Mouse (Mus musculus) adipocyte (in vitro differentiated cells): ENCODE measurements around the gene Ninj1.

Experiments used
- DNase-seq: peaks from one replicate; pipeline ENCODE4 v3.0.0-alpha.2; 2016; ENCODE audit warnings: low spot score

The Ninj1 gene

DNA sequence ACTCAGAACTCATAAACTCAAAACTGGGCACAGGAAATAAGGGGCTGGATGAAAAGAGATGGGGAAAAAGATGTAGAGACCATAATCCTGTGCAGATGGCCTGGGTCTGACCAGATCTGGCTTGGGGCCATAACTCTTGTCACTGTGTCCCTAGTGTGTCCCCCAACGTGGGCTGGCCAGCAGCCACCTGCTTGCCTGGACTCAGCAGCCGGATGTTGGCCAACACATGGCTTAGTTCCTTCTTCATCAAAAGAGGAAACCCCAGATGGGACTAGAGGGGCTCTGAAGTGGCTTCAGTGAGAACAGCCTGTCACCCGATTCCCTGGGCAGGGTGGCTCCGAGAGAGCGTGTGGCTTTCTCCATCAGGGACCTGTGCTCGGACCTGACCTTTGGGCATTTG is 9.5 kb downstream of the Ninj1 start:
- DNase-seq: no peak

DNA sequence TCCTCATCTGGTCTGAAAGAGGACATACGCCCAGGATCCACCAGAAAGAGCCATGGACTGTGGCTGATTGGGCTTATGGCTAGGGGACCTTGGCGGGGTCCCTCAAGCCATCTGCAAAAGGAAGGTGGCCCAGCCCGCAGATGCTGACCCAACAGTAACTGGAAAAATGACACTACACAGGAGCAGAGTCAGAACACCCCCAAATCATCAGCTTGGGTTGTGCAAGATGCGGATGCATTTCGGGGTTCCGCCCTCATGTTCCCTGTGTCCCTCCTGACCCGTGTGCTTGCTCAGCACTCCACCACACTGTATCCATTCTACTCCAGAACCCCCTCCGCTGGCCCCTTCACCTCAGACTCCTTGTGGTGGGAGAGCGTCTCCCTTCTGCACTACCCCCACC is 11.4 kb downstream of the Ninj1 start:
- DNase-seq: no peak

DNA sequence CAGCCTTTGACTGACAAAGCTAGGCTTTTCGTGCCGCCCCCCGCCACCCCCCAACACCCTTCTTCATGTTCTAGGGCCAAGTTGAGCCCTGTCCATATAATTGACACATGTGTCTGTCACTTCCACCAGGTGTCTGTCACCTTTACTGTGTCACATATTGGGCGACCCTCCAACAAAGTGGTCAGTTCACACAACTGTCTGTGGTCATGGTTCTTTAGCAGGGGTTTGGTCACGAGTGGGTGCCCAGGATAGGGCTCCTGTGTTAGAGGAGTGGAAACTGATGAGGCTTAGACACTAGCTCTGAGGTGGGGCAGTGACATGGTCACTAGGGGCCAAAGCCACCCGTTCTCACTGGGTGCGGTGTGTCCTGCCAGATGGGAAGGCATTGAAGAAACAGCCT is 12.6 kb downstream of the Ninj1 start:
- DNase-seq: no peak

DNA sequence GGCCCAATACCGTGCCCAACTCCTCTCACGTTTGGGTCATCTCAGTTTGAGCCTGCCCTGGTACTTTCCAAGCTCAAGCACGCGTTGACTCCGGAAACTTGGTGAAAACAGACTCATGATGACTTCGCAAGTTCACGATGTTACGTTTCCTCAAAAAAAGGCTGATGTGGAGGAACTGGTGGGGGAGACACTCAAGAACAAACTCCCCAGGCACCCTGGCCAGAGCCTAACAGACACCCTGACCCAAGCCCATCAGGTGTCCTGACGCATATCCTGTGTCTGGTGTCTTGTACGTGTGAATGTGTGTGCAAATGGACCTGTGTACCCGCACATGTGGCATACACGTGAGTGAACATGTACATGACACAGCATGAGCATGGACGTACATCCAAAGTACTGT is 13.4 kb downstream of the Ninj1 start:
- DNase-seq: no peak

DNA sequence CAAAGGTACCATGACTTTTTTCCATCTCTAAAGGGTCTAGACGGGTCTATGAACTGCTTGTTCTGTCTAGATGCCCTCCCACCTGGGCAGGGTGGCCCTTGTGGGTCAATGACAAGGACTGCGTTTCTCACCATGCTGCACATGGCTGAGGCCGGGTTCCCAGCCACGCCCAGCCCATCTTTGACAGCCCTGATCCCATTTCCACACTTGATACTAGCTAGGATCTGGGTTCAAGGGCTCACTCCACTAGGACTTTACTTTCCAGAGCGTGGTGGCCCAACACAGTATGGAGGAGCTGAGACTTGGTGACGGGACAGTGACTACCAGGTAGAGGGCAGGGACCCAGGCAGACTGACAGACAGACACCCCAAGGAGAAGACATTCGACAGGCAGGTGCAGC is 15.3 kb downstream of the Ninj1 start:
- DNase-seq: no peak

DNA sequence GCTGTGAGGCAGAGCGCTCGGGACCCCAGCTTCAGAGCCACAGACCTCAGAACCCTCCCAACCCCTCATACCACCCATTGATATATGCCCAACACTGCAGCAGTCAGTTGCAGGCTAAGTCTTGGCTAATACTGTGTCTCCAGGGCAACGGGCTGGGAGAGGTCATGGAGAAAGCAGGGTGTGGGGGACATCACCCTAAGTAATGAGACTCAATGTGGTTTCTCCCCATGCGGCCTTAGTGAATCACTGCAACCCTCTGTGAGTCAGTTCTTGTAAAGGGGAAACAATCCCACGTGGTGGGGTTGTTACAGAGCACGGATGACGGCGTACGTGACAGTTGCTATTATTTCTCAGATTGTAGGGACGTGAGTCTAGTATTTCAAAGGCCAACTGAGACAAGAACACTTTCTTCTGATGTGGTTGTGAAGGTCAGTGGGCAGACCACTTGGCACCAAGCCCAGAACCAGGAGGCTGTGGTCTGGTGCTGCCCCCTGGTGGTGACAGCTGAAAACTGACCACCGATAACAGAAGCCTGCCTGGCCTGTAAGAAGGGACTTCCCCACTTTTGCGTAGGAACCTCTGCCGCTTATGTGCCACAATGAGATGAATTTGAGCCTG is 18.2 kb downstream of the Ninj1 start:
- peak; percentile 81 for DNase-seq

DNA sequence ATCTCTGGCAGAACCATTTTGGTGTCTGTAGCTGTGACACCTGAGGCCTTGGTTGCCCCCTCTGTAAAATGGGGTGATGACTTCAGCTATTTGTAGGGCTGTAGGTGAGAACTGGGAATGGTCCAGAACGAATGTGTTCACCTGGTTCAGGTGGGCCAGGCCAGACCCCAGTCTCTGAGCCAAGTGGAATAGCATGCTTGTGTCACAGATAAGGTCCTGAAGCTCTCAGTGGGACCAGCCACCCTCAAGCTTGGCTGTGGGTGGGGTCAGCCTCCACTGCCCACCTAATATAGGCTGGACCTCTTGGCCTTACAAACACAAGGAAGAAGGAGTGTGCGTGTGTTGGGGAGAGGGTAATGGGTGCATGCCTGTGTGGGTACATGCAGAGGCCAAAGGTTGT is 19.1 kb downstream of the Ninj1 start:
- DNase-seq: no peak

DNA sequence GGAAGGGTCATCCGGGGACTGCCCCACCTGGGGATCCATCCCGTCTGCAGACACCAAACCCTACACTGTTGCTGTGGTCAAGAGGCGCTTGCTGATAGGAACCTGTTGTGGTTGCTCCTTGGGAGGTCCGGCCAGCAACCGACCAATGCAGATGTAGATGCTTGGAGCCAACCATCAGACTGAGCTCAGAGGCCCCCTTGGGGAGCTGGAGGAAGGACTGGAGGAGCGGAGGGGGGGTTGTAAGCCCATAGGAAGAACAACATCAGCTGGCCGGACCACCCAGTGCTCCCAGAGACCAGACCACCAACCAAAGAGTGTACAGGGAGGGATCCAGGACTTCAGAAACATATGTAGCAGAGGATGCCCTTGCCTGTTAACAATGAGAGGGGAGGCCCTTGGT is 22.0 kb downstream of the Ninj1 start:
- DNase-seq: no peak

DNA sequence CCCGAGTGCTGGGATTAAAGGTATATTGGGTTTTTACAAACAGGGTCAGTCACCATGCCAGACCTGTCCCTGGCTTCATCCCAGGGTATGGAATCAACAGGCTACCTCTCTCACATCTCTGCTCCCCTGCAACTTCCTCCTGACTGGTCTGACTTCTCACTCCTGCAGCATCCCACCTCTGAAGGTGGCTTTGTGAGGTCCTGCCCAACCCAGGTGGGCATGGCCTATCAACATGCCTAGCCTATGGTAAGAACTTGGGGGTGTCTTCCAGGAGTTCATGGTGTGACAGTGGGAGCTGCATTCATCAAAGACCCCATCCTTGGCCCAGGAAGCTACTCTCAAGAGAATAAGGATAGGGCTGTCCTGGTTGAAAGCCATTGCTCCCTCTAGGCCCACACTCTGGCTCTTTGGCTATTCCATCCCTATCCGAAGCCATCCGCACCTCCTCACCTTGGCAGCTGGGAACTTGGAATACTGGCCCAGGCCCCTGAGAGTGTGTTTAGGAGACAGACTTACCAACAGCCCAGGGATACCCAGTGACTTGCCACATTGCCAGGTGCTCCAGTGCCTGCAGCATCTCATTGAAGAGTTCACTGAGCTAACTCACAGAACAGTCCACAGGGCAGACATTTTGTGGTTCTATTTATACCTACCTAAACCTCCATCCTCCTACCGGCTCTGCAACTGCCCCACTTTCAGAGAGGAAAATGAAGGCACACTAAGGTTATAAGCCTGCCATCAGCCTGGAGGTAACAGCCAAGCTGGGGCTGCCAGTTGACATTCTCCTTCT is 25.6 kb downstream of the Ninj1 start:
- no peak for DNase-seq

DNA sequence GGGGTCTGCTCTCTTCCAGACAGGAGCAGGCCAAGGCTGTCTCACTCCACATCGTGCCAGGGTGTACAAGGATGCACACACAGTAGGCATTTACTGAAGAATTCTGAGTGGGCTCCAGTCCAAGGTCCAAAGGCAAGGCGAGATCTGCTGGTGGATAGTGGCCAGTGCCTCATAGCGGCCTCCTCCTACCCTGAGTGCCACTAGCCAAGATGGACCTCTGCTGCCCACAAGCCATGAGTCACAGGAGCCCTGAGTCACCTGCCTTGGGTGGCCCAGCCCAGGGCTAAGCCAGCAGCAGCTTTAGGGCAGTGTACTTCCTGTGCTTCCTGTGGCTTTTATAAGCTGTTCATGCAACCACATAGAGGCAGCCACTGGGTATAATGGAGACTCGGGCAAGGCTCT is 26.2 kb downstream of the Ninj1 start:
- peak; percentile 40 for DNase-seq

DNA sequence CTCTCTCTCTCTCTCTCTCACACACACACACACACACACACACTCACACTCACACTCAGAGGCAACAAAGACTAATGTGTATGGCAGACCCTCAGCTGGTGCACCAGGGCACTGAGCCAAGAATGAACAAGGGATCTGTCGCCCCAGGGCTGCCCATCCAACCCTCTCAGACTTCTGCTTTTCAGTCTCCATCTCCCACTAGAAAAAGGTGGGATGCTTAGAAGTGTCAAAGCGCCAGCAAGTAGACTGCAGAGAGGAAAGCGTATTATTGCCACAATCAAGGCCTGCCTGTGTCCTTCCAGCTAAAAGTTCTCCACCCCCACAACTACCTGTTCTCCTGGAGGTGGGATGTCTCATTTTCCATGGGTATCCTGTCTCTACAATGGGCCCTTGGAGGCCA is 27.2 kb downstream of the Ninj1 start:
- no peak for DNase-seq

DNA sequence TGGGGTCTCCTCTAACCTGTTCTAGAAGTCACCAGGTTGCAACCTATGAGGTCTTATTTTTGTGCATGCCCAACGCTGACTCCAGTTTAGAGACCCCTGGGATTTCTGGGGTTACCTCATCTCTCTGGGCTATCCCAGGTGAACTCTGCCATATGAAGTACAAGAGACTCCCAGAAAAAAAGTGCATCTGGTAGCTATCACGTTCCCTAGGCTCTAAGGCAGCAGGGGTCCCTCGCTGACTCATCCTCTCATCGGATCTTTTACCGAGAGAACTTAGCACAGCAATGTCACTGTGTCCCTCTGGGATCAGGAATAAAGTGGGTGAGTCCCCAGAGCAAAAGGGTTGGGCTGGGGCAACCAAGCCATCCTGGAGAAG is 27.8 kb downstream of the Ninj1 start:
- no peak for DNase-seq

DNA sequence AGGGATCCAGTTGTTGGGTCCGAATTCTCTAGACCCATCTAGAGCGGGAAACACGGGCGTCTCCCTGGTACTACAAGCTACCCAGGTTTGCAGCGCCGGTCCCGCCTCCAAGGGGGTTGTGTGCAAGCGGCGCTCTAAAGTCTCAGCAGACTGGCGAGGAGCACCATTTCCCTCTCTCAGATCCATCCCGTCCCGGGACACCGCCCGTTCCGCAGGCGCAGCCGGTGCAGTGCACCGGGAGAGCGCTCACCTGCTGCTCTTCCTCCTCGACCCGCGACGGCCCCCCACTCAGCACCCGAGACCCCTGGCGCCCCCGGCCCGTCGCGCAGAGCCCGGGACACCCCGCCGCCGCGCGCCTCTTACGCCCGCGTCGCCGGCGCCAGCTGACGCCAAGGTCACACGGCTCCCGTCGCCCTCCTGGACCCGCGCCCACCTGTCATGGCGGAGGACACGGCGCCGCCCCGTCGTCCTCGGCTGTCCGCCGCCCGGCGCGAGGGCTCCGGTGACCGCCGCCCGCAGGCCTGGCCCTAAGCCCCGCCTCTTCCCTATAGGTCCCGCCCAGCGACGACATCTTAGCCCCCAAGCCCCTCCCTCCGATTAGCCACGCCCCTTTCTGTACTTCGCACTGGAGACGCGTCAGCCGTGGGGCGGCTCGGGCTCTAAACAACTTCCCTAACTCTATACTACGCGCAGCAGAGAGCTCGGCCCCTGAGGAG is 28.4 kb downstream of the Ninj1 start, which contains the start of gene Card19:
Gene Card19, minus strand, starts transcription at position 534 of the 716 bp plus-strand sequence.
- peak; percentile 95 for DNase-seq

DNA sequence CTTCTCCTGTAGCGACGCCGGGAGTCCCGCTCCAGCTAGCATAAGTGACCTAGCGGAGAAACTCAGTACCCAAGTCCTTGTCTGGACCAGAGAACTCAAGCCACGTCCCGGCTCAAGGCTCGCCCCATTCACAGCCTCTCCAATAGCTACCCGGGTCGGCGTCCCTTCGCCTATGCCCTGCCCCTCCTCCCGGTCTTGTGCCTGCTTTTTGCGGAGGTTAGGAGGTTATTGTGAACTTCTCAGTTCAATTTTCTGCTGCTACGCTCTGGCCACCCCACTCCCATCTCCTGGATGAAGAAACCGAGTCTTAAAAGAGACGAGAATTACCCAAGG is 28.9 kb downstream of the Ninj1 start:
- DNase-seq: no peak

DNA sequence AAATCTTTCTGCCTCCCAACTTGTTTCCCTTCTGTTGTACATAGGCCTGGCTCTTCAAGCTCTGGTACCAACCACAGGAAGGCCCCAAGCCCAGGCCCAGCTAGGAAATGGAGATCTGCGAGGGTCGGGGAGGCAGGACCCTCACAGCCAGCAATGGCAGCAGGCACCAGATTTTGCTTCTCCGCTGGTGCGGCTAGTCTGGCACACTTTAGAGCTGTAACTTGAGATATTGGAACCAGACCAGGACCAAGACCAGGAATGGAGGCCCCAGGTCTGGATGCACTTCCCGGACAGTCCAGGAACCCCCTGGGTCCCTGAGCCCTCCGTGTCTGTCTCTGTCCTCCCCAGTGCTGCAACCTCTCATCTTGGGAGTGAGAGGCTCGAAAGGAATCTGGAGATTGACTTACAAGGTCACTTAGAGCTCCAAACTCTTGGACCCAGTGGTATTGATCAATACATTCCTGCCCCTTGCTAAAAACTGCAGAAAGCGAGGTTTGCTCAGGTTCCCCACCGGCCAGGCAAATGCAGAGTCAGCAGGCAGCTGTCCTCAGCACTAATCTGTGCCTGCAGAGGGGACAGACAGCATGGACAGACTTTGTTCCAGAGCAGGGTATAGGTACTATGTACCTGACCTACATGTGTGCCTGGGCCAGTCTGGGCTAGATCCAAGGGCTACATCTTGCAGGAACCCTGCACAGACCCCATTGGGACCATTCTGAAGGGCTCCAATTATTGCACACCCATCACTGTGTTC is 29.7 kb downstream of the Ninj1 start:
- DNase-seq: no peak

DNA sequence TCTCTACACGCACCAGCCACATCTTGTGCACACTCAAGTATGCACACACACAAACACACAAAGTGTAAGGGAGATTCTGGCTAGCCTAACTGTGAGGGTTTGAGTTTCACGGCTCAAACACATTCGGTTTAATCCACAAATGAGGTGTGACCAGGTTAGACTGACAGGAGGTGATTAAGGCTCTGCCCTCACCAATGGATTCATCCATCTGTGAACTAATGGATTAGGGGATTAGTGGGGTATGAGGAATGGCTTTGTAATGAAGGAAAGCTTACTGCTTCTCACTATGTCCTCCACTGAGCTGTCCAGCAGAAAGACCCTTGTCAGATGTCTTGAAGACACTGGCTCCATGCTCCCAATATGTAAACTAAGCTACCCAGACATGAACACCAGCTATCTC is 31.4 kb downstream of the Ninj1 start:
- no peak for DNase-seq

DNA sequence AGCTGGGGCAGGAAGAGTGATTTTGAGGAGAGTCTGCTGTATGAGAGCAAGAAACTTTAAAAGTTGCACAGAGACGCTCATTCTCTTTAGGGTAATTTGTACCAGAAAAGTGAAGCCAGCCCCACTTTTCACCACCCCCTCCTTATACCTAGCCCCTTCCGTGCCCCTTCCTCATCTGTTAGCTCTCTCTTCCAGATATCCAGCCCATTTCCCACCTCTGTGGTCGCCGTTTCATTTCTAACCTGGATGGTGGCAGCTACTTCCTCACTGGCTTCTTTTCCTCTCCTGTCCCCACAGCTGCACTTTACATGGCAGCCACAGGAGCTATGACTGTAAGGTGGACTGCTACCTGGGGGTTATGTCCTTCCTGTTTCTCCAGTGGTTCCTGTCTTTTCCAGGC is 32.1 kb downstream of the Ninj1 start:
- no peak for DNase-seq

DNA sequence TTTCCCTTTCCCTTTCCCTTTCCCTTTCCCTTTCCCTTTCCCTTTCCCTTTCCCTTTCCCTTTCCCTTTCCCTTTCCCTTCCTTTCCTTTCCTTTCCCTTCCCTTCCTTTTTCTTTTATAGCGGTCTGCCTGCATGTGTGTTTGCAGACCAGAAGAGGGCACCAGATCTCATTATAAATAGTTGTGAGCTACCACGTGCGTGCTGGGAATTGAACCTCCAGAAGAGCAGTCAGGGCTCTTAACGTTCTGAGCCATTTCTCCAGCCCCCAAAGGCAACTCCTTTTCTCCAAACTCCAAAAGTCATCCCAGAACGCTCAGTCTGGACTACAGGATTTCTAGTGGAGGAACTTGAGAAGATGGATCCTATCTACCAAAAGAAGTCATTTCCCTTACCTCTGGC is 33.6 kb downstream of the Ninj1 start:
- no peak for DNase-seq

DNA sequence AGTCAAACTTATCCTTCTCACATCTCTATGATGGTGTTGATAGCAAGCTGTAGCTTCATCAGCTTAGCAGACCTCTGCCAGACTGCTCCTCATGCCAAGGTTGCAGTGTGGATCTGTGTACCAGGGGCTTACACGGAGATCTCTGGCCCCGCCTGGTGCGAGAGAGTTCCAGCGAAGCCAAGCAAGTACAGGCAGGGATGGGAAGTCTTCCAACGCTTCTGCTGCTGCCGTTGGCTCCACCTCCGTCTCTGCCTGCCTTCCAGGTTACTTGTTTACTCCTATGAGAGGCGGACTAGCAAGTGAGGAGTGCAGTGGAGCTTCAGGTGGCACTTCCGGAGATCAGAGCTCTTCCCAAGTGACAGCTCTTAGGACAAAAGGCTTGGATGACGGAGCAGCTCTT is 37.0 kb downstream of the Ninj1 start:
- DNase-seq: no peak

DNA sequence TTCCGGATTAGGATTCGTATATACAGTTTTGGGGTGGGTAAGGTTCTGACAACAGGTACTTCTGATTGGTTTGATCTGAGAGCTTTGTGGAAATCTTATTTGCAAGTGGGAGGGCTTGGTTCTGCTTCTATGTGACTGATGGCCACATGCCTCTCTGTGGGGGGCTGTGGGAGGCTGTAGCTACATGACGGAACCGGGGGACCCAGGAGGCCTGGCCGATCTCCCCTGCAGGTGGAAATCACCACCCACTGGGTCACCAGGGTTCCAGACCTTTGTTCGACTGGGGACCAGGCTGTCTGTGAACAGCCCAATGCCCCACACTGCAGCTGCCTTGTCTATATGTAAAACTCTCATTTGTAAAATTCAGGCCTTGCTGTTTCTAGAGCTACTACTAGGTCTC is 37.4 kb downstream of the Ninj1 start:
- DNase-seq: no peak

DNA sequence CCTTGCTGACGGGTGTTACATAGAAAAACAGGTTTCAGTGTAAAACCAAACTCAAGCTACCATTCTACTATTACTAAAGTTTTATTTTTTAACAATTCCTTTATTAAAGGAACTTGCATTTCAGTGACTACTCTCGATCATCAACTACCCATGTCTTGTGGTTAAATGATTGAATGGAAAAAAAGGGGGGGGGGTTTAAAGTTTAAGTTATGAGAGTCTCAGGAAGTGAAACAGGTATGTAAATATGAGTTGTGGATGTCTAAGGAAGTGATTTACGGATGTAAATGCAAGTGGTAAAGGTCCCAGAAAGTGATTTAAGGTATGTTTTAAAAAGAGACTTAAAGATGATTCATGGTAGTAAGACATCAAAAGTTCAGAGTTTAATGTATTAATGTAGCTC is 37.9 kb downstream of the Ninj1 start:
- no peak for DNase-seq

DNA sequence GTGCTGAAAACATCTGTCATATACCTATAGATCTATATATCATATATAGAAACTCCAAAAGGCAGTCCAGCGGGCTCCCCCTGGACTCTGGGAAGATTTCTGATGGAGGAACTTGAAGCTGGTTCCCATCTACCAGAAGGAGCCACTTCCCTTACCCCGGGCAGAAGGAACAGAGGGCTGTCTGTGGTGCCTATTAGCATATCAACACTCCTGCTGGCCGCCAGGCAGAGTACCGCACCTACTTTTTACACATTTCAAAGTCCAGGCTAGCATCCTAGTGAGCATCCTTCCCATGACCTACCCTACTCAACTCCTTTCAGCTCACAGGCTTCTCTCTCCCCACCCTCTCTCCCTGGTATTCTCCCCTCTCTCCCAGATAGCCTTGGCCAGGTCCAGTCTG is 38.3 kb downstream of the Ninj1 start:
- DNase-seq: no peak
